Mouse (Mus musculus): Measurements from ENCODE around the gene Zfp61.

Zfp61 gene

GRCm38 (mm10) chr7:24254633-24255474 lies 46.2 kb downstream of the Zfp61 start, which contains the start of gene Zfp108:
Gene Zfp108, plus strand, starts transcription at chr7:24254794.
- DNase-seq, result peak; percentile 90 to 92

GRCm38 (mm10) chr7:24253779-24254615 lies 47.0 kb downstream of the Zfp61 start:
- DNase-seq, result no peak
